Mouse (Mus musculus): ENCODE results near the gene Tceal1.
A peak's percentile ranks its signal among the peaks of the same experiment; 100 is the strongest.
"Not testable (repeated sequence)": the region's sequence is repeated elsewhere in the genome, so short reads cannot be mapped to it uniquely, and the experiment has no call there.

The Tceal1 gene

DNA sequence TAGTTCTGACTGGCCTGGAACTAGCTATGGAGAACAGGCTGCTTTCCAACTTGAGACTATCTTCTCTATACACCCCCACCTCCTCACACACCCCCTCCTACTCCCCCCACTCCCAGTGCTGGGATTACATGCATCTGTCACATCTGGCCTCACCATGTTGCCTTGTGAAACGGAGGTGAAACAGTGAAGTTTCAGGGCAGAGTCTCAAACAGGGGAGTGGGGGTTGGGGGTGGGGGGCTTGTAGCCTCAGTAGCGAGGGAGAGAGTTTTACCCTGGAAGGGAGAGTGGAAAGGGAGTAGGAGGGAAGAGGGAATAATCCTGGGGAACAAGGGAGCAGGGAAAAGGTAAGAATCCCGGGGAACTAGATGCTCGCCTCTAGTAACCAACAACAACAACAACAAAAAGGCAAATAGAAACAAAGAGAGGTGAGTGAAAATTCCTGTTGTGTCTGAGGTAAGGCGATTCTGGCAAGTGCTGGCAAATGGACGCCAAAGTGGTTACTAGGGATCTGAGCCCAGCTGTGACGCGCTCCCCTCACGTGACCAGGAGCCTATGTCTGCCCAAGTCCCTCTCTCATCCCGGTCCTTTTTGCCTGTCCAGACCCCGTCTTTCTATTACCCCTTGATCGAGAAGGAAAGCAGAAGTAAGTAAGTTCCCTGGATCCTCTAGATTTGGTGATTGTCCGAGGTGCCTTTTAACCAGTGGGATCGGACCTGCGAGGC lies at the start of gene Tceal1:
Tceal1 (plus strand) TSS at position 537 of the 722 bp plus-strand sequence.
- peak; percentile 59 to 71 for DNase-seq (ENCODE audit: low spot score in 2 of 2)

DNA sequence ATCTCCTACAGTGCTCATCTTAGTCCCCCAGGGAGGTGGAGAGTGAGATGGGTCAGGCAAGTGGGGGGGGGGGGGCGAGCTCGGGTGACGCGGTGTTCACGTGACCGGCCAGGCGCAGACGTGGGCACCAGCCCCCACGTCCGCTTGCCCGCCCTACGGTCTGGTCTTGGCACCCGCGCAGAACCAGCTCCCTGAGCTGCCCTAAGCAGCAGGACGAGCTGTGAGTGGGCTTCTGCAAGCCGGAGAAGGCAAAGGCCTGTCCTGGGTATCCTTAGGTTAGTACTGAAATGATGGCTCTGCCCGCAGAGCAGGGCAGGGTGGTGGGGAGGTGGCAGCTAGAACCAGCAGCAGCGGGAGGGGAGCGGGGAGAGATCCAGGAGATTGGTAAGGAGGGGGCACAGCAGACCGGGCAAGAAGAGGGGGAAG lies 41.5 kb upstream of the Tceal1 start:
- peak; percentile 22 to 44 for DNase-seq (ENCODE audit: low spot score in 2 of 2)

DNA sequence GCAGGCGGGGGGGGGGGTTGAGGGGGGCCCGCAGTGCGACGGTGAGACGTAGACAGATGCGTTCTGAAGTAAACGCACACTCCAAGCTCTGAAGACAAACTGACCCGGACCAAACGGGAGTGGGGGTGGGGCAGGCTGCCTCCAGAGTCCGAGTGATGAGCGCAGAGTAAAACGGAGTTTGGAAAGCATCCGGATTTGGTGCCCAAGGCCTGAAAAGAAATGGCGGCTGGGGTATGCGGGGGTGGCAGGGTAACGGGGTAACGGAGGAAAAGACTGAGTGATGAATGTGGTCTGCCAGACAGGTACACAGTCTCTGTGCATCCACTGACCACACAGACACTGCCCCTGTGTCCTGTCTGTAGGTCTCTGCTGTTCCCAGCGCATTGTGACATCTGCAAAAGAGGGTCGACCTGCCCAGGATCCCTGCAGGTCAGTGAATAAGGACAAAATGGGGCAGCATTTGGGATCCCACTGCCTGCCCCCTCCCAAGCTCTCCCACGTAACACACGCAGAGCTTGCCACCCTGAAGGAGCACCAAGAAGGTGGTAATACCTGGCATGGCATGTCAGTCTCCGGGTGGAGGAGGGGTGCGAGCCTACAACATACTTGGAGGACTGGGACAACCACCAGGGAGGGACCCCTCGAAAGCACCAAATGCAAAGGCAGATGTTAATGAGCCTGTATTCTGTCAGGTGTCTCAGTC lies 40.9 kb upstream of the Tceal1 start:
- peak; percentile 7 to 13 for DNase-seq (ENCODE audit: low spot score in 2 of 2)

DNA sequence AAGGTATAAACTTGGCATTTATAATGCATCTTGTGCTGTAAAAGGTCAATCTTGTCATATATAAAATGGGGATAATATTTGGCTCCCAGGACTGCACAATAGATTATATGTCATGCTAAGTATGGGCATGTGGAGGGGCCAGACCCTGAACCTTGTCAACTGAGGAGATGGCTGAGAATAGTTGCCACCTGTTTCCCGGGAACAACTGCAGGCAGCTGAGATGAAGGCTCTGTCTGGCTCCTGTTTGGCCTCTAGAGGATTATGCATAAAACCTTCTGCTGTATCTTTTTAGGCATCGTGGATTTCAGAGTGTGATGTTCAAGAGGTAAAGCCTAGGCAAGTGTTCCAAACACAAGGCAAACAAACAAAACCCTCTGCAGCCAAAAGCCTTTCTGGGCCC lies 39.0 kb upstream of the Tceal1 start:
- DNase-seq (ENCODE audit: low spot score in 2 of 2): no peak

DNA sequence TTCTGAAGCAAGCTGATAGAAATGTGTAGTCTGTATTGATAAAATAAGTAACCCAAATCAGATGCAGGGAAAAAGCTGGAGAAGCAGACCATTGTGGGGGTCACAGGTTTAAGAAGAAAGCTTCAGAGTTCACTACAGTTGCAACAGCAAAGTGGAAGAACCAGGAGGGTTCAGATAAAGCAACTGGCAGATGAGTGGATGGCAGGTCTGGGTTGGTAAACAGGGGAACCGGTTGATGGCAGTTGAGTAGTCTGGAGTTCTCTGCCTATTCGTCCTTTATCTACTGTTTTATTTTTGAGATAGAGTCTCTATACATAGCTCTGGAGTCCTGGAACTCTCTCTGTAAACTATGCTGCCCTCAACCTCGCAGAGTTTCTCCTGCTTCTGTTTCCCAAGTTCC lies 26.8 kb upstream of the Tceal1 start:
- no peak for DNase-seq (ENCODE audit: low spot score in 2 of 2)

DNA sequence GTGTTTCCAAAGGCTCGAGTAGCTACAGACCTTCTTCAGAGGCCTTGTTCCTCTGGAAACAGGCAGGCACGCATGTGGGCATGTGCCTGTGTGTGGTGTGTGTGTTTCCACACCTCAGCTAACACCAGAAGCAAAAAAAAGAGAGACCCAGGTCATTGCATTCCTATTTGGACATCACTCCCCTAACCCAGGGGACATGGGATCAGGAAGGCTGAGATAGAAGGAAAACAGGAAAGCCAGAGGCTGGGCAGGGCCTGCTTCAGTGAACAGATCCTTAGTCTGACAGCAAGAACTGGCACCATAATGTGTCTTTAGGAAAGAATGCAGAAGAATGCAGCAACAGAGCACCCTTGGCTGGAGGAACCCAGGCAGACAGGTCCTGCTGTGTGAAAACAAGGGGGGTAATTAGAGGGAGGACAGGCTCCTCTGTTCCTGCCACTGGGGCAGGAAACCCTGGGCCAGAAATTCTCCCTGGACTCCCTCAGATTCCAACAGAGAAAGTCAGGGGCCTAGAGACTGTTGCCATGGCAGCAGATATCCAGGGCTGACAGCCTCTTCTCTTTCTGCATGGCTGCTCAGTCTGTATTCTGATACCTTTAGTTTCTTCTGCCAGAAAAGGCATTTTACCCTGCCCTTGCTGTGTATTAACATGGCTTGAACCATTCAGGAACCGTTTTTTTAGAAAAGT lies 16.0 kb upstream of the Tceal1 start:
- DNase-seq (ENCODE audit: low spot score in 2 of 2): not testable (repeated sequence)

DNA sequence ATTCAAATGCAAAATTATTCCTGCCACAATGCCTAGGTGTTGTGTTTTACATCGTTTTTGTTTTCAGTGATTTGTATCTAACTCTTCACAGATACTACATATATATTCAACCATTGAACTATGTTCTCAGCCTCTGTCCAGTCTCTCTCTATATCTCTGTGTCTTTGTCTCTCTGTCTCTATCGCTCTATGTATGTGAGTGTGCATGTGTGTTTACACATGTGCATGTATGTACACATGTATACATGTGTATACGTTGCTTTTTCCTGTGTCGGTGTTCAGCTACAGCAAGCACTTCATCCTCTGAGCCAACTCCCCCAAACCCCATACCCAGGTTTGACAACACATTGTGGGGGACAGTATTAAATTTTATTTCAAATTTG lies 15.5 kb upstream of the Tceal1 start:
- DNase-seq (ENCODE audit: low spot score in 2 of 2): no peak

DNA sequence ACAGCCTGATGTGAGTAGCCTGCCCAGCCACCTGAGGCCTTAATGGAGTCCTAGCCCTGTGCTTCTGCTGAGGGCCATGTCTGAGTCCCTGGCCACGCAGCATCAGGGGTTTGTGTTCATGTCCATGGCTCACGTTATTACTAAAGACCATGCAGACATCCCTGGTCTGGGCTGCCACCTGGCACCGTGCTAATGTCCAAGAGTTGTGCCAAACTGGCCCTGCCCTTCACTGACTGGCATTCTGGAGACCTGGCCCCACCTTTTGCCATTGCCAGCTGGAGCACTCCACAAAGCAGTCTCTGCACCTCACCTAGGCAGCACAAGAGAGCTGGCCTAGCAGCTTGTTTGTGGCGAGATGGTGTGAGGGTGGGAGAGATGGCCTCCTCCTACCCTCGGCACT lies 14.6 kb upstream of the Tceal1 start:
- DNase-seq (ENCODE audit: low spot score in 2 of 2): no peak

DNA sequence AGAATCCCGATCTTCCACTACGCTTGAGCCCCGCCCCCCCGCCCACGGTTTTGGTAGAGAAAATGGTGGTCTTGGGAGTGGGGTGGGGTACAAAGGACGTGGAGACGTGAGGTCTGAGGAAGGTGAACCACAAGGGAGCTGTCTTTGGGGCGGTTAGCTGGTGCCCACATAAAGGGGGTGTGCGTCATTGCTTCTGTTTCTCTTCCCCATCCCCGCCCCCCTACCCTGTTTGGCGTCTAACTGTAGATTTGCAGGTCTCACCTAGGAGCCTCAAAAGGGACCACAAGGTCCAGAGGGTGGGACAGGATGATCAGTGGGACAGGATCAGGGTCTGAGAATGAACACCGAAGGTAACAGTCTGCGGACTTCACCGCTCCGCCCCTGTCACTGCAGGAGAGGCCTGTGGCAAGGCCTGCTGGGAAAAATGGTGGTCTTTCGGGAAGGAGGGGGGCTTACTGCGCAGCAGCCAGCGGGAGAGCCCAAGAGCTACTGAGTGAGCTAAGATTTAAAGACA lies 443 bp downstream of the Tceal1 start:
- DNase-seq (ENCODE audit: low spot score in 2 of 2): peak; percentile 19 to 41

DNA sequence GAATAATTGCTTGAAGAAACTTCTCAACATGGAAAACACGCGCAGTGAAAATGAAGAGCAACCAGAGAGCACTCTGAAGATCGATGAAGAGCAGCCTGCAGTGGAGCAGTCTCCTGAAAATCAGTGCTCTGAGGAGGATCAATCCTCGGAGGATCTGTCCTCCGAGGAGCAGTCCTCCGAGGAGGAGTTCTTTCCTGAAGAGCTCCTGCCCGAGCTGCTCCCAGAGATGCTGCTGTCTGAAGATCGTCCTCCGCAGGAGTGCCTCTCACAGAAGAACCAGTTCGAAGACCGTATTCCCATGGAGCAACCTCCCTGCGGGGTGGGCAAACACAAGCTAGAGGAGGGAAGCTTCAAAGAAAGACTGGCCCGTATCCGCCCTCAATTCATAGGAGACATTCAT lies 1.0 kb downstream of the Tceal1 start:
- no peak for DNase-seq (ENCODE audit: low spot score in 2 of 2)

DNA sequence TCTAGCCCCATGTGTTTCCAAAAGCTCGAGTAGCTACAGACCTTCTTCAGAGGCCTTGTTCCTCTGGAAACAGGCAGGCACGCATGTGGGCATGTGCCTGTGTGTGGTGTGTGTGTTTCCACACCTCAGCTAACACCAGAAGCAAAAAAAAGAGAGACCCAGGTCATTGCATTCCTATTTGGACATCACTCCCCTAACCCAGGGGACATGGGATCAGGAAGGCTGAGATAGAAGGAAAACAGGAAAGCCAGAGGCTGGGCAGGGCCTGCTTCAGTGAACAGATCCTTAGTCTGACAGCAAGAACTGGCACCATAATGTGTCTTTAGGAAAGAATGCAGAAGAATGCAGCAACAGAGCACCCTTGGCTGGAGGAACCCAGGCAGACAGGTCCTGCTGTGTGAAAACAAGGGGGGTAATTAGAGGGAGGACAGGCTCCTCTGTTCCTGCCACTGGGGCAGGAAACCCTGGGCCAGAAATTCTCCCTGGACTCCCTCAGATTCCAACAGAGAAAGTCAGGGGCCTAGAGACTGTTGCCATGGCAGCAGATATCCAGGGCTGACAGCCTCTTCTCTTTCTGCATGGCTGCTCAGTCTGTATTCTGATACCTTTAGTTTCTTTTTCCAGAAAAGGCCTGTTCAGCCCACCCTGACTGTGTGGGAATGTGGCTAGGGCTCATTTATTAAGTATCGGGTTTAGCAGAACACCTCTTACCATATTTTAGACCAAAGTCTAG lies 7.1 kb downstream of the Tceal1 start:
- DNase-seq (ENCODE audit: low spot score in 2 of 2): not testable (repeated sequence)

DNA sequence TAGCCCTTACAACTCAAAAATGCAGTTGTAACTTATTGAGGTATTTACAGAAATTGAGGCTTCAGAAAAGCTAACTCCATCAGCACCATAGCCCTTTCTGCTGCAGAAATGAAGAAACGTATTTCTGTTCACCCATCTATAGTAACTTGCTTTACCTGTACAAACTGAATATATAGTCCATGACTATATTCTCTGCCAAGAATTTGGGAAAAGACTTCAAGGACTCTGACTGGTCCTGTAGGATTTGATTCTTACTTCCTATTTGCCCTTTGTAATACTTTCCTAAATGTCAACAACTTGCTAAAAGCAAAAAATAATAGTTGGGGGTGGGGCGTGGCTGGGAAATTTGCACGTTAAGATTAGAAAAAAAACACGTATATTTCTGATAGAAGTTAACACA lies 24.2 kb downstream of the Tceal1 start:
- DNase-seq (ENCODE audit: low spot score in 2 of 2): no peak

DNA sequence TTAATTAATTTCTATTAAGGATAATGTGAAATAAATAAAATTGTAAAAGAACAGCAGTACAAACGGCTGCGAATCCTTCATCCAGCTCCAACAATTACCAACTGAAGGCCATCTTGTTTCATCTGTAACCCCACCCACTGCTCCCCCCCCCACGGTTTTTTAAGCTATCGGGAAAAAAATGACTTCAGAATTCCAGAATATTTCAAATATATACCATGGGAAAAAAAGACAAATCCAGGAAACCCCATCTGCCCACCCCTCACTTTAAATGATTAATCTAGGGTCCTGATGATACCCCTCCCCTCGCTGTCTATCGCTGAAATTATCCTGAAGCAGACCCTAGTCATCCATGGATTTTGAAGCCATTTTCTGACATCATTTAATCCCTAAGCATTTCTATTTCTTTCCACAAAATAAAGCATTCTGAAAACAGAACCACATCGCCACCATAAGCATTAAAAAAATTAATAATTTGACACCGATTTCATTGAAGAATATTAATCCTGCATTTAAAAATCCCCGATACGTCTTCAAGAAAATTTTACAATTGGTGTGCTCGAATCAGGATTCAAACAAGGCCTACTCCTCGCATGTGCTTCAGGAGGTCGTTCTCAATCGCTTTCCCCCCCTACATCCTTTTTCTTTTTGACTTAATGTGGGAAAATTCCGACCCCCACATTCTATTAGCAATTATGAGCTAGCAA lies 32.5 kb downstream of the Tceal1 start:
- DNase-seq (ENCODE audit: low spot score in 2 of 2): no peak

DNA sequence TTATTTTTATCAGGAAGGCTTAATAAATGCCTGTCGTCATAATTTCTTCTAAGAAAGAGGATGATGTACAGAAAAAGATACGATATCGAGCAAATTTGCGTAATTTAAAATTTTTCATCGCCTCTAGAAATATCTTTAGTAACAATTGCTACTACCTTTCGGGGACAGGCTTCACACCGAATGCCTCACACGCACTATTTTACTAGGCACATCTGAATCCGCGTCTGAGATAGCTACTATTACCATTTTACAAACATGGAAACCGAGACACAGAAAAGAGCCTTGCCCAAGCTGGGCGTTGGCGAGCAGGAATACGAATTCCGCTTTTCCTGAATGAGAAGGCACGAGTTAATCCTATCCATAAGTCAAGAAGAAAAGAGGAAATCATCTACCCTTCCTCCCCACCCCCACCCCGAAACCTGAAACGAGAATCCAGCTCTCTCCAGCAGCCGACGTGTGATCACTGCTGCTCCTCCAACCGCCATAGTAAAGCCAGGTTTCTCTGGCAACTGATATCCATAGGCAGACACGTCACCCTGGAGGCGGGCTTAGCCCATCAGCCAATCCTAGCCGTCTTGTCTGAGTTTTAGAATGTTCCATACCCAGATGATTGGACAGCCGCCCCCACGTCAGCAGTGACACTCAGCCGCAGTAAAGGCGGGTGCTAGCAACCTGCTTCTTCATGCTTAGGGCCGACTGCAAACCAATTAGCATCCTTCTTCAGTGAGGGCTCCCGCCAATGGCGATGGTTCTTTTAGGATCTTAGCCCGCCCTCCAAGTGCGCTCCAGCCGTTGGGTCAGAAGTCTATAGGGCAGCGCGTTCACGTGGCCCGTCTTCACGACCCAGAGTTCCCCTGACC lies 33.2 kb downstream of the Tceal1 start:
- peak; percentile 89 to 94 for DNase-seq (ENCODE audit: low spot score in 2 of 2)

DNA sequence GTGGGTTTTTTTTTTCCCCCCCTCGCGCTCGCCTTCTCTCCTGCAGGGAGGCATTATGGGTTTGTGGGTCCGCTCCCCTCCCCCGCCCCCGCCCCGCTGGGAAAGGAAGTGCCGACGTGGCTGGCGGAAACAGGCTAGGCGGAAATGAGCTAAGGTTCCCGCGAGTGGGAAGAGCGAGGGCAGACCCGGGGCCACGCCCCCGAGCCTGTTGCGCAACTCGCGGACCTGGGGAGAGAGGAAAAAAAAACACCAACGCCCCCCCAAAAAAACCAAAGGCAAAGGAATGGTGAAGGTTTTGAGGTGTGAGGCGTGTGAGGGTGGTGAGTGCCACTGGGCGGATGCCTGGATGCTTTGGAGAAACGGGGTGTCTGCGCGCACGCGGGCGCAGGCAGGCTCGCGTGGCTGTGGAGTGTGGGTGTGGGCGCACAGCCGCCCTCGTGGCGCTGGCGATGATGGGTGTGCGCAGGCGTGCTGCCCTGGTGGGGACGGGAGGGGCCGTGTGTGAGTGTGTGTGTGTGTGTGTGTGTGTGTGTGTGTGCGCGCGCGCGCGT lies 33.9 kb downstream of the Tceal1 start:
- DNase-seq (ENCODE audit: low spot score in 2 of 2): peak; percentile 68 to 72

DNA sequence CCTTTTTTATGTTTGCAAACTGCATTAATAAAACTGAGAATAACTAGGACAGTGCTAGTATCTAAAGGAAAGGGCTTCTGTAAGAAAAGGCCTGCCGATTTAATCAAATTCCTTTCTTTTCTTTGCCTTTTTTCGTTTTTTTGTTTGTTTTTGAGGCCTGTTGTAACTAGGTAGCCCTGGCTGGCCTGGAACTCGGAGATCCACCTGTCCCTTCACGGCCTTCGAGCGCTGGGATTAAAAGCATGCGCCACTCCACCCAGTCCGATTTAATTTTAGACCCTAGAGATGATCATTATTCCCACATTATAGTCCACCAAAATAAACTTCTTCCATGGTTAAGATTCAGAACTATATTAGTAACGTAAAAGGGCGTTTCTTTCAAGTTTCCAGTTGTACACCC lies 34.5 kb downstream of the Tceal1 start:
- no peak for DNase-seq (ENCODE audit: low spot score in 2 of 2)

DNA sequence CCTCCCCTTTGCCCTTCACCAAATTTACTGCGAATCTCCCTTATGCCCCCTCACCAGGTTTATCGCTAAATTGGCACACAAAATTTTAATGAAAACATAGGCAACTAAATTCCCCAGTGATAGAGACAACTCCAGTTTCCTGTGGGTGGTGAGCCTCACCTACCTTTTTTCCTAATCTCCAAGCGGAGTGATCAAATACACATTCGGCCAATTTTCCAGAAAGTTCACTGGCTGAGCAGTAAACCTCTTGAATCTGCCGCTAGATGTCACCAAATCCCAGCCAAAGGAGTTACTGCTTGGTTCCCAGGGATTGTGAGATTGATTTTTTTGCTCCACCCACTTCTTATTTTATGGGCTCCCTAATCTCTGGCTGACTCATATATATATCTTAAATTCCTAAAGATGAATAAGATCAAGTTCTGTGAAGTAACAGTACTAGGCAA lies 34.9 kb downstream of the Tceal1 start:
- DNase-seq (ENCODE audit: low spot score in 2 of 2): peak; percentile 46 to 62

DNA sequence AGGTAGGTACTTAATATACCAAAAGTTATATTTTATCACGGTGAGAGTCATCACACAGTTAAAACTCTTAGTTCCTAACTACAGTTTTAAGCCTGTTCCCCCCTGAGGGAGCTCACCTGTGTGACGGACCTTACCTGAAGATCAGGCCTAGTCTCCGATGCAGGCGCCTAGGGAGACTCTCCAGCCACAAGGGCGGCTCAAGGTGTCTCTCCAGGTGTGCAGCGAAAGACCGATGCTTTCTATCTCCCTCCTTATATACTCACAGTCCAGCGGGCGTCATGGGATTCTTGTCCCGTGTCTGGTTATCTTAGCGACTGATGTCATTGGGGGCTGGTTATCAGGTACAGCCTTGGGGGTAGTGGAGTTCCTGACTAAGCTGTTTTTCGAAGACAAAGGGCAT lies 35.7 kb downstream of the Tceal1 start, which contains the start of gene Morf4l2:
Morf4l2 (minus strand) TSS at position 232 of the 400 bp plus-strand sequence.
- DNase-seq (ENCODE audit: low spot score in 2 of 2): no peak

DNA sequence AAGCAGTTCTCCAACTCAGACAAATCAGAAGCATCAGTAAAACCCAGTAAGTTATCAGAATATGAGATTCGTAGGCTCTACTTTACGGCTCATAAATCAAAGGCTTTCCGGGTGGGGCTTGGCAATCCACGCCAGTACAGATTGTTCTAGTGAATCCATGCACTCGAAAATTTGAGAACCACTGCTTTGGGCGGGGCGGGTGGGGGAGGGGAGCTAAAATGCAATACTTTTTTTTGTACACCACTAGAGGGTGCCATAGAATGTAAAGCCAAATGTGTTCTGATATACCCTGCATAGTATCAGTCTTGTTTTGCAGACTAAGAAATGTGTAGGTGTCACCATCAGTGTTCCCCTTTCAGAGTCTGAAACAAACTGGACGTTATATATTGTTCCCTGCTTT lies 36.9 kb downstream of the Tceal1 start:
- no peak for DNase-seq (ENCODE audit: low spot score in 2 of 2)

DNA sequence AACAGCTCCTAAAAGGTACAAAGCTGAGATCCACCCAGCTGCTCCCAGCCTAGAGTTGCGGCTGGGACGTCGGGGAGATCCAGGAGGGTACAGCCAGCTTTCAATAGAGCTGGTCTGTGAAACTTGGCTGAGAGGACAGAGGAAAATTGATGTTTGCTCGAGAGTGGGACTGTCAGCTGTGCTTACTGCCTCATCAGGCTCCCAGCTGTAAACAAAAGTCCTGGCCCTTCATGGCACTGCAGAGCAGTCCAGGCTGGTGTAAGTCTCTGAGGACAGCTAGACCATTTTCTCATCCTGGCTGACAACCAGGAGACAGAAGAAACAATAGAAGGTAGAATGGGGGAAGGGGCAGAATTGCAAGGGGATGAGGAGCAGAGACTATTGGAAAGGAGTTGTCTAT lies 41.5 kb downstream of the Tceal1 start:
- DNase-seq (ENCODE audit: low spot score in 2 of 2): no peak

Data from right cerebral cortex, adult 2 months (tissue).